Mouse (Mus musculus) adrenal gland, postnatal 10 days (tissue): ENCODE data around the gene Gm21976. TPM values are rescaled to one million over a fixed set of nuclear protein-coding genes. Genes with fewer than 3 reads are reported as not detected.

ENCODE experiments used
- DNase-seq: peaks from one replicate; pipeline ENCODE4 v3.0.0; 2021; ENCODE audit warnings: mixed read lengths
- total RNA-seq, 2 experiments: library from RNA; stranded (reverse); gene quantifications; 2 replicates each; pipeline ENCODE4 v1.2.3; 2021

The Gm21976 gene
- total RNA-seq, 2 experiments from 2014 or later, result not detected

- peak; percentile 61 for DNase-seq
These were observed 74.6 kb downstream of the Gm21976 start, which contains the start of gene Foxd1 for GRCm38 (mm10) chr13:98354090-98354801. Gene Foxd1, plus strand, starts transcription at chr13:98354242.

GRCm38 (mm10) chr13:98354871-98355558 lies 75.3 kb downstream of the Gm21976 start:
- DNase-seq, result peak; percentile 22

GRCm38 (mm10) chr13:98355559-98356111 lies 75.9 kb downstream of the Gm21976 start:
- DNase-seq, result peak; percentile 34

- DNase-seq, result no peak
These were observed 76.7 kb downstream of the Gm21976 start for GRCm38 (mm10) chr13:98356176-98356972.

Other genes starting within 250 kb of the Gm21976 start
- 10 to 100 TPM; 23.7 to 30.8 TPM for gene Arhgef28, start 73.4 kb upstream of the Gm21976 start, total RNA-seq
- 10 to 100 TPM; 16.4 TPM for gene Utp15, start 16.8 kb upstream of the Gm21976 start, total RNA-seq
- gene Ankra2, start 16.8 kb upstream of the Gm21976 start, total RNA-seq, result 10 to 100 TPM; 22.7 to 26.9 TPM
- 100 to 1,000 TPM; 361 to 381 TPM for gene Btf3, start 37.1 kb downstream of the Gm21976 start, total RNA-seq
- gene Foxd1, start 74.4 kb downstream of the Gm21976 start, total RNA-seq, result 1 to 10 TPM in 1 of 2 experiments, under 1 TPM in 1; 0.72 to 1.1 TPM
- gene Gm10320, start 212.1 kb downstream of the Gm21976 start, total RNA-seq, result under 1 TPM in 1 of 2 experiments, not detected in 1; 0.75 TPM